Mouse (Mus musculus): ENCODE data around the gene Gstm1. TPM values are rescaled to one million over a fixed set of nuclear protein-coding genes. Genes with fewer than 3 reads are reported as not detected.
"Not testable (repeated sequence)": the region's sequence is repeated elsewhere in the genome, so short reads cannot be mapped to it uniquely, and the experiment has no call there.

The Gstm1 gene
- polyA plus RNA-seq, 1 experiment = 124 TPM

DNA sequence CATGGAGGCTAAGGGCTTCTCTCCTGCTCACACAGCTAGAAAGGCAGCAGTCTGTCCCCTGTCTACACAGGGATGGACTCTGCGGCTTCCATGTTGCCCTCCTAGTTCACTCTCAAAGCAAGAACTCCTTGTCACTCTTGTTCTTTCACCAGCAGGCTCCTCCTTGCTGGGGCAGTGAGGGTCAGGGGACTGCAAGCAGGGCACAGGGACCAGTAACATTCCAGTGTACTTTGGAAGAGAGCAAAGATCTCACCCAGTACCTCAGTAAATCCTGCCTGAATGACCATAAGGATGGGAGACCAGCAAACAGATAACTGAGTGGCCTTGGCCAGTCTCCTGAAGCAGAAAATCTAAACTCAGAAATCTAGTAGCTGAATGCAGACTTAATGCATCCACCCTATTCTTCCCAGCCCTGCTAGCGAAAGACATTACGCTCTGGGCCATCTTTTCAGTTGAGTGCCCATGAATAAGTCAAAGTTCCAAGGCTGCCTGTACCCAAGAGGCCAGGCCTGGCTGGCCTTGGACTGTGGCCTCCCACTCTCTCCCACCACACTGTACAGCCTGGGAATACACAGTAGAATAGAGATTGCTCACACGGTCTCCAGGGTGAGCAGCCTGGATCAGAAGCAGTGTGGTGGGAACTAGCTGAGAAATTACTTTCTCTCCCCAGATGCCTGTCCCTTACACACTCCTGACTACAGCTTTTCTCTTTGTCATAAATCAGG, 11.0 kb upstream of the Gstm1 start:
- H3K4me3 ChIP-seq (ENCODE audit: control insufficient read depth, insufficient read depth, low read length) = no peak overlapping the region
- no peak for DNase-seq
- WGBS = 97% methylated on average over 4 of the region's 4 CpGs
- no peaks in the 10 kb centered on the region for H3K36me3 ChIP-seq (ENCODE audit: control insufficient read depth, insufficient read depth, low read length)
- no peaks in the 10 kb centered on the region for H3K4me1 ChIP-seq (replicated peaks; ENCODE audit: control insufficient read depth, insufficient read depth, low read length)
- no peak for TF ChIP-seq CTCF (IDR thresholded peaks at IDR 0.05; ENCODE audit: borderline replicate concordance, control insufficient read depth, extremely low read depth, insufficient read depth, low read length, poor library complexity)
- no peak for TF ChIP-seq POLR2A (IDR thresholded peaks at IDR 0.05; ENCODE audit: control insufficient read depth, extremely low read depth, insufficient read depth, low read length, poor library complexity)
- no peak overlapping the region for H3K27ac ChIP-seq (ENCODE audit: control insufficient read depth, insufficient read depth, low read length)
- H3K27me3 ChIP-seq (ENCODE audit: control insufficient read depth, insufficient read depth, low read length) = no peaks in the 10 kb centered on the region

DNA sequence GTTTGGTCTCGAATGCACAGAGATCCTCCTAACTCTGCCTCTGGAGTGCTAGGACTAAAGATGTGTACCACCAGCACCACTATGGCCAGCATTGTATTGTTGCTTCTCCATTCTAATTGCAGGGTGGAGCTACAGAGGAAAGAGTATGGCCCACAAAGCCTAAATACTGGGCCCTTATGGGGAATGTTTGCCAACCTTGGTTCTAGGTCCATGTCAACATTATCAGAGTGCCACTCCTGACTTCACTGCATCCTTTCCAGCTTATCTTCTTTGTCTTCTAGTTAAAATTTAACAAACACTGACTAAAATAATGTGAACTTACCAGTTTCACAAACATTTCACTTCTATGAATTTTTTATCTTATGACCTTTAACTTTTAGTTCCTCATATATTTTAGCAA, 8.8 kb upstream of the Gstm1 start:
- Histone ChIP-seq H3K27me3 (ENCODE audit: control insufficient read depth, insufficient read depth, low read length) (no peaks in the 10 kb centered on the region), H3K4me3 (ENCODE audit: control insufficient read depth, insufficient read depth, low read length) (no peak overlapping the region), H3K27ac (ENCODE audit: control insufficient read depth, insufficient read depth, low read length) (no peak overlapping the region), H3K36me3 (ENCODE audit: control insufficient read depth, insufficient read depth, low read length) (no peaks in the 10 kb centered on the region), H3K4me1 (replicated peaks; ENCODE audit: control insufficient read depth, insufficient read depth, low read length) (no peaks in the 10 kb centered on the region)
- TF ChIP-seq CTCF (IDR thresholded peaks at IDR 0.05; ENCODE audit: borderline replicate concordance, control insufficient read depth, extremely low read depth, insufficient read depth, low read length, poor library complexity) (no peak), POLR2A (IDR thresholded peaks at IDR 0.05; ENCODE audit: control insufficient read depth, extremely low read depth, insufficient read depth, low read length, poor library complexity) (no peak)
- 95% methylated on average over 1 of the region's 1 CpGs for WGBS
- no peak for DNase-seq

DNA sequence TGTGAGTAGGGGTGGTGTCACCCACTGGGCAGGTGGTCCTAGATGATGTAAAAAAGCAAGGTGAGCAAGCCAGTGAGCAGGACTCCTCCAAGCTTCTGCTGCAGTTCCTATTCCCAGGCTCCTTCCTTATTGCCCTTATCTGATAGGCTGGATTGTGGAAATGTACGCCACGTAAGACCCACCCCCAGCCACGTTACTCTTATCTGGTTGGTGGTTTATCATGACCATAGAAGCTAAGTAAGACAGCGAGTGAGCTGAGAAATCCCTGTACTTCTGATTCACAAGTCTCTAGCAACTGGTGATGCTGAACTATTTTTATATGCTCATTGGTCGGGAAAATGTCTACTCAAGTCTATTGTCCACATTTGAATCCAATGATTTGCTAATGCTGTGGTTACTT, 8.3 kb upstream of the Gstm1 start:
- H3K27me3 ChIP-seq (ENCODE audit: control insufficient read depth, insufficient read depth, low read length) = no peaks in the 10 kb centered on the region
- H3K27ac ChIP-seq (ENCODE audit: control insufficient read depth, insufficient read depth, low read length) = no peak overlapping the region
- DNase-seq = no peak
- 81% methylated on average over 5 of the region's 5 CpGs for WGBS
- H3K36me3 ChIP-seq (ENCODE audit: control insufficient read depth, insufficient read depth, low read length) = no peaks in the 10 kb centered on the region
- H3K4me3 ChIP-seq (ENCODE audit: control insufficient read depth, insufficient read depth, low read length) = no peak overlapping the region
- TF ChIP-seq CTCF (IDR thresholded peaks at IDR 0.05; ENCODE audit: borderline replicate concordance, control insufficient read depth, extremely low read depth, insufficient read depth, low read length, poor library complexity) = no peak
- TF ChIP-seq POLR2A (IDR thresholded peaks at IDR 0.05; ENCODE audit: control insufficient read depth, extremely low read depth, insufficient read depth, low read length, poor library complexity) = no peak
- H3K4me1 ChIP-seq (replicated peaks; ENCODE audit: control insufficient read depth, insufficient read depth, low read length) = no peaks in the 10 kb centered on the region

DNA sequence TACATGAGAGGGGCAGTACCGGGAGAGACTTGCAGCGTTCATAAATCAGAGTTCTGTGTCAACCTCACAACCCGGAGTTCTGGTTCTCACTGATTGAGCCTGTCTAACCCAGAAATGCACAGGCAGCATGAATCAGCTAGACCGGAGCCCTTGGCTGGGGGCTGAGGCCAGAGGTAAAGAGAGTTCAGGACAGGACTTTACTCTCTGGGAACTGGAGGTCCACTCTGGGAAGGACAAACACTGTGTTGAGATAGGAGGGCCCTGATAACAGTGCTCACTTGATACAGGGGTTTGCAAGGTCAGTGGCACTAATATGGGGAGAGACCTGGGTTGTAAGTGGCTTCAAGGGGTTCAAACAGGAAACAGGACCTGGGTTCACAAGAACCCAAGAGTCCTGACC, 7.5 kb upstream of the Gstm1 start:
- no peaks in the 10 kb centered on the region for H3K4me1 ChIP-seq (replicated peaks; ENCODE audit: control insufficient read depth, insufficient read depth, low read length)
- WGBS = 66% methylated on average over 4 of the region's 4 CpGs
- no peak overlapping the region for H3K4me3 ChIP-seq (ENCODE audit: control insufficient read depth, insufficient read depth, low read length)
- H3K36me3 ChIP-seq (ENCODE audit: control insufficient read depth, insufficient read depth, low read length) = no peaks in the 10 kb centered on the region
- TF ChIP-seq CTCF (IDR thresholded peaks at IDR 0.05; ENCODE audit: borderline replicate concordance, control insufficient read depth, extremely low read depth, insufficient read depth, low read length, poor library complexity) (no peak), POLR2A (IDR thresholded peaks at IDR 0.05; ENCODE audit: control insufficient read depth, extremely low read depth, insufficient read depth, low read length, poor library complexity) (no peak)
- no peaks in the 10 kb centered on the region for H3K27me3 ChIP-seq (ENCODE audit: control insufficient read depth, insufficient read depth, low read length)
- DNase-seq = no peak
- H3K27ac ChIP-seq (ENCODE audit: control insufficient read depth, insufficient read depth, low read length) = no peak overlapping the region

DNA sequence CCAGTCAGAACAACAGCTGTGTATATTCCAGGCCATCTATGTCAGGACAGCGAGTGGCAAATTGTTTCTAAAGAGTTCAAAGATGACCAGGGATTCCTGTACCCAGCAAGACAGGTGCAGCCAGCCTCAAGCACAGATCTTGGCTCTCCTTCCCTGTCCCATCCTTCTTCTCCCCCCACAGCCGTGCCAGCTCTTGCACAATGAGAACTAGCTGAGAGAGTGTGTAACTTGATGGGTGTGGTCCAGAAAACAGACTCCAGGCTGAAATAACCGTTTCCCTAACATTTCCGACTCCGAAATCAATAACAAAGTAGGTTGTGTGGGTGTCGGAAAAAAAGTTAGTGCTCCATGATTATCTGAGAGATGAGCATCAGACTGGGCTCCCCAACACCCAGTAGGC, 4.9 kb upstream of the Gstm1 start:
- Histone ChIP-seq H3K36me3 (ENCODE audit: control insufficient read depth, insufficient read depth, low read length) (no peaks in the 10 kb centered on the region), H3K4me3 (ENCODE audit: control insufficient read depth, insufficient read depth, low read length) (no peak overlapping the region), H3K27ac (ENCODE audit: control insufficient read depth, insufficient read depth, low read length) (no peak overlapping the region), H3K27me3 (ENCODE audit: control insufficient read depth, insufficient read depth, low read length) (no peaks in the 10 kb centered on the region), H3K4me1 (replicated peaks; ENCODE audit: control insufficient read depth, insufficient read depth, low read length) (peaks cover 4% of the 10 kb centered on the region)
- TF ChIP-seq POLR2A (IDR thresholded peaks at IDR 0.05; ENCODE audit: control insufficient read depth, extremely low read depth, insufficient read depth, low read length, poor library complexity) (no peak), CTCF (IDR thresholded peaks at IDR 0.05; ENCODE audit: borderline replicate concordance, control insufficient read depth, extremely low read depth, insufficient read depth, low read length, poor library complexity) (no peak)
- DNase-seq = no peak
- 87% methylated on average over 6 of the region's 6 CpGs for WGBS

DNA sequence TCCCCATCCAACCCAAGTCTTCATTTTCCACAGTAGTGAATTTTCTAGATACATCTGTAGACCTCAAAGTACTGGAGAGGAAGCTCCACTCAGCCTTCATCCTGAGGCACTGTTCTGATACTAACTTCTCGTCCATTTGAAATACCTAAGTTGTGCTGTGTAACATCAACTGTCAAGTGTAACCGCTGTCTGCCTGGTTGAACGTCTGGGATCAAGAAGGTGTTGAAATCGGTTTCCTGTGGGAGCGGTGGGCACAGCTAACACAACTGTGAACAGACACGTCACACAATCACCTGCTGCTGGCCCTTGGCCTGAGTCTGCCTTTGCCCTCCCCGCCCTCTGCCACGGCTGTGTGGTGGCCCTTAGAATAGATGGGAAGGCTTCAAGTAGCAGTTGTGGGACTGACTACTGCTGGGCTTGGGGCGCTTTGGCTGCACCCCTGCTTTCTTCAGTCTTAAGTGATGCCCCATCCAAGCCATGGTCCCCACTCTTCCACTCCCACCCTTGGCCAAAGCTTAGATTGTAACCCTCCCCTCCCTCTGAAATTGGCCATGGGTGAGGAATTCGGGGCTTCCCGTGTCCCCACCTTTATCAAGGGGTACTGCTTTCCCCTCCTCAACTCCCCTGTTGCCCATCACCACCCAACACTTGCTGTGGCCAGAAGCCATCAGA, 2.7 kb upstream of the Gstm1 start:
- not testable (repeated sequence) for H3K27ac ChIP-seq (ENCODE audit: control insufficient read depth, insufficient read depth, low read length); H3K4me1 ChIP-seq (replicated peaks; ENCODE audit: control insufficient read depth, insufficient read depth, low read length); H3K36me3 ChIP-seq (ENCODE audit: control insufficient read depth, insufficient read depth, low read length); H3K27me3 ChIP-seq (ENCODE audit: control insufficient read depth, insufficient read depth, low read length); H3K4me3 ChIP-seq (ENCODE audit: control insufficient read depth, insufficient read depth, low read length); DNase-seq
- WGBS = 90% methylated on average over 11 of the region's 11 CpGs

DNA sequence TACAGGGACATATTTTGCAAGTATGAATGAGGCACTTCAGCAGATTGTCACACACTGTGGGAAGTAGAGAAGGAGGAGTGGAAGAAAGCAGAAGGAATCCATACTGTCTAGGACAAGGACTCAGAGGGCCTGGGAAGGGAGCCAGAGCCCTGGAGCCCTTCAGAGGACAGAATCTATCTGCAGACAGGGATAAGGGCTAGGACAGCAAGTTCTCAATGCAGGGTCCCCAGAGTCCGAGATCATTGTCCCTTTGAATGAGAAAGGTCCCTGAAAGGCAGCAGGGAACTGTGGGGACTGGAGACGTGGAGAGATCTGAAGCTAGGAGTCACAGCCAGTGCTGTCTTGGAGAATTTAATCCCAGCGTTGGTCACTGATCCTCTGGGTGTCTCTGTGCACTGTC, 1.5 kb upstream of the Gstm1 start:
- not testable (repeated sequence) for H3K36me3 ChIP-seq (ENCODE audit: control insufficient read depth, insufficient read depth, low read length); H3K4me3 ChIP-seq (ENCODE audit: control insufficient read depth, insufficient read depth, low read length); DNase-seq; H3K27me3 ChIP-seq (ENCODE audit: control insufficient read depth, insufficient read depth, low read length); H3K4me1 ChIP-seq (replicated peaks; ENCODE audit: control insufficient read depth, insufficient read depth, low read length); H3K27ac ChIP-seq (ENCODE audit: control insufficient read depth, insufficient read depth, low read length)
- 89% methylated on average over 3 of the region's 3 CpGs for WGBS

Measured in thymus, adult 2 months (tissue).